Mouse (Mus musculus): ENCODE measurements around the gene Mfsd14b.

Mfsd14b gene

GRCm38 (mm10) chr13:65112459-65113110 is at the start of gene Mfsd14b:
Gene Mfsd14b, minus strand, starts transcription at chr13:65112975.
- DNase-seq (ENCODE audit: extremely low read depth, insufficient read length, low spot score) = peak; percentile 84

- DNase-seq (ENCODE audit: extremely low read depth, insufficient read length, low spot score) = no peak
Measured at GRCm38 (mm10) chr13:65149940-65150339, 37.2 kb upstream of the Mfsd14b start, which contains the start of gene Olfr466. Gene Olfr466, plus strand, starts transcription at chr13:65150240.

- DNase-seq (ENCODE audit: extremely low read depth, insufficient read length, low spot score) = no peak
Measured at GRCm38 (mm10) chr13:65137789-65138188, 25.0 kb upstream of the Mfsd14b start, which contains the start of gene Olfr465-ps1. Gene Olfr465-ps1, plus strand, starts transcription at chr13:65138089.

GRCm38 (mm10) chr13:65127063-65127847 is 14.5 kb upstream of the Mfsd14b start:
- DNase-seq (ENCODE audit: extremely low read depth, insufficient read length, low spot score) = no peak

- DNase-seq (ENCODE audit: extremely low read depth, insufficient read length, low spot score) = no peak
Measured at GRCm38 (mm10) chr13:65122111-65122510, 9.3 kb upstream of the Mfsd14b start.

GRCm38 (mm10) chr13:65120984-65121383 is 8.2 kb upstream of the Mfsd14b start:
- no peak for DNase-seq (ENCODE audit: extremely low read depth, insufficient read length, low spot score)

- DNase-seq (ENCODE audit: extremely low read depth, insufficient read length, low spot score) = no peak
Measured at GRCm38 (mm10) chr13:65113239-65113638, 464 bp upstream of the Mfsd14b start.

- peak; percentile 6 for DNase-seq (ENCODE audit: extremely low read depth, insufficient read length, low spot score)
Measured at GRCm38 (mm10) chr13:65111961-65112360, 814 bp downstream of the Mfsd14b start.

GRCm38 (mm10) chr13:65101232-65101631 is 11.5 kb downstream of the Mfsd14b start:
- no peak for DNase-seq (ENCODE audit: extremely low read depth, insufficient read length, low spot score)

GRCm38 (mm10) chr13:65100678-65101077 is 12.1 kb downstream of the Mfsd14b start:
- peak; percentile 1 for DNase-seq (ENCODE audit: extremely low read depth, insufficient read length, low spot score)

- no peak for DNase-seq (ENCODE audit: extremely low read depth, insufficient read length, low spot score)
Measured at GRCm38 (mm10) chr13:65097018-65097417, 15.8 kb downstream of the Mfsd14b start.

GRCm38 (mm10) chr13:65095923-65096322 is 16.9 kb downstream of the Mfsd14b start:
- DNase-seq (ENCODE audit: extremely low read depth, insufficient read length, low spot score) = no peak

GRCm38 (mm10) chr13:65069969-65070368 is 42.8 kb downstream of the Mfsd14b start:
- no peak for DNase-seq (ENCODE audit: extremely low read depth, insufficient read length, low spot score)

- no peak for DNase-seq (ENCODE audit: extremely low read depth, insufficient read length, low spot score)
Measured at GRCm38 (mm10) chr13:65052660-65053059, 60.1 kb downstream of the Mfsd14b start, which contains the start of gene Prss47. Gene Prss47, minus strand, starts transcription at chr13:65052760.

- no peak for DNase-seq (ENCODE audit: extremely low read depth, insufficient read length, low spot score)
Measured at GRCm38 (mm10) chr13:65035057-65035456, 77.7 kb downstream of the Mfsd14b start.

- no peak for DNase-seq (ENCODE audit: extremely low read depth, insufficient read length, low spot score)
Measured at GRCm38 (mm10) chr13:65032758-65033157, 80.0 kb downstream of the Mfsd14b start, which contains the start of gene Spata31d1c. Gene Spata31d1c, plus strand, starts transcription at chr13:65033058.
